Mouse (Mus musculus) embryonic fibroblast, embryonic 13.5 days (primary cell): Measurements from ENCODE around the gene Fcrl5.

Experiments
- CTCF ChIP-seq: IDR thresholded peaks from 2 replicates; pipeline ENCODE4 v1.5.1; 2011; ENCODE audit warnings: mild to moderate bottlenecking, control low read depth, low read length, moderate library complexity, borderline replicate concordance; ENCODE audit not compliant: insufficient read depth
- POLR2A ChIP-seq: IDR thresholded peaks from 2 replicates; pipeline ENCODE4 v1.6.1; 2011; ENCODE audit warnings: low read depth, mild to moderate bottlenecking, control low read depth, low read length, moderate library complexity

DNA sequence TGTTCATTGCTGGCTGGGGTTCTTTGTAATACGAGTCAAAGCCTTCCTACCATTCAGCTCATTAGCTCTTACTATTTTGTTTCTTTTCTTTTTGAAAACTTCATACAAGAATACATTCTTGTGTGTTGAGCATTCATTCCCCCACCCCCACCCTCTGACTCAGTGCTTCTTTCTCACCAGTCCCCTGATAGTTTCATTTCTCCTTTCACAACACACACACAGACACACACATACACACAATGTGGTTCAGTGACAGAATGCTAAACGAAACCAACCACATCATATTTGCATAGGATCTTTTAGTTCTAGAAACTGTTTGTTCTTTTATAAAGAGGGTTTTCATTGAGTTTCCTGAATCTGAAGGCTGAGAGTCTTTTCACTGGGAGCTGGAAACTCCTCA is 52.3 kb downstream of the Fcrl5 start:
- TF ChIP-seq CTCF (no peak), POLR2A (no peak)
